Mouse (Mus musculus) spleen, adult 2 months (tissue): ENCODE results near the gene Gm2115.

ENCODE experiments used
- CTCF ChIP-seq: fragments of 200-500 bp; IDR thresholded peaks from 2 replicates; pipeline ENCODE4 v1.5.1; 2011; ENCODE audit warnings: mild to moderate bottlenecking, inconsistent platforms; ENCODE audit not compliant: insufficient read depth, insufficient read length, insufficient replicate concordance; ENCODE audit errors: extremely low read depth
- POLR2A ChIP-seq: fragments of 200-500 bp; IDR thresholded peaks from 2 replicates; pipeline ENCODE4 v1.6.1; 2011; ENCODE audit warnings: low read depth, low read length, inconsistent platforms

- TF ChIP-seq POLR2A = no peak
- TF ChIP-seq CTCF = no peak
Measured at GRCm38 (mm10) chr7:84532795-84533194, 4.0 kb downstream of the Gm2115 start.
